Mouse (Mus musculus) heart, postnatal 25 days (tissue): ENCODE measurements at regions not wholly inside any gene's neighbourhood (a gene's known extent, or its start where the extent isn't known, plus 50 kb on each side); places are given as distances from the start of the nearest gene placed in this dataset.
A peak's percentile ranks its signal among the peaks of the same experiment; 100 is the strongest.

Experiments used
- DNase-seq: peaks from one replicate; pipeline ENCODE4 v3.0.0; 2022; ENCODE audit warnings: low spot score
- intact Hi-C: fragments of 180-260 bp; cut with DNase I; formaldehyde crosslinking; loops from one replicate; pipeline ENCODE4 v1.15.1; 2025

- intact Hi-C loops: no loop called here
- DNase-seq: no peak
Measured at GRCm38 (mm10) chr6:140304105-140304504, 119.7 kb upstream of the Plekha5 start.

DNA sequence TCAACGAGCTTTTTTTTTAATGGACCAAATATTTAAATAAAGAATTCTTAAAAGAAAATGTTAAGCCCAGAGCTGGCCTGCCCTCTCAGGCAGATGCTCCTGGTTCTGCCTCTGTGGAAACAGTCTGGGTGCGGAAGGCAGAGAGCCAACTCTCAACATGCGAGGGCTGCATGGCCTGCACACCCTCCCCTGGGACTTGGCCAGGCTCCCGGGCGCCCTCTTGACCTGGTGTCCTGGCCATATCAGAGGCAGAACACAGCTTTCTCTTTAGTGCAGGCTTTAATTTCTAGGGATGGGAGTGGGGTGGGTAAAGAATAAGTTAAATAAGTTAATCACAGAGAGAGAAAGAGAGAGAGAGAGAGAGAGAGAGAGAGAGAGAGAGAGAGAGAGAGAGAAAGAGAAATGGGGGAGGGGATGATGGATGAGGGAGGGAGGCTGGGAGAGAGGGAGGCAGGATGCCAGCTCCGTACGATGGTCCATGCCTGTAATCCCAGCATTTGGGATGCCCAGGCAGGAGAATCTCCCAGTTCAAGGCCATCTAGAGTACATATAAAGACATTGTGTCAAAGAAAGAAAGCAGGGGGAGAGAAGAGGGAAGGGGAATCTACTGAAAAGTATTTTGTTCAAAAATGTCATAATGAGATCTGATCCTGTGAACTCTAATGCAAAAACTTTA is 123.2 kb upstream of the Plekha5 start:
- intact Hi-C loops: no loop called here
- peak; percentile 35 for DNase-seq

- DNase-seq: no peak
- intact Hi-C loops: no loop called here
Measured at GRCm38 (mm10) chr6:140299653-140300052, 124.2 kb upstream of the Plekha5 start.

- intact Hi-C loops: no loop called here
- DNase-seq: no peak
Measured at GRCm38 (mm10) chr6:140297969-140298554, 125.8 kb upstream of the Plekha5 start.

GRCm38 (mm10) chr6:140297561-140297960 is 126.3 kb upstream of the Plekha5 start:
- intact Hi-C loops: no loop called here
- DNase-seq: no peak

DNA sequence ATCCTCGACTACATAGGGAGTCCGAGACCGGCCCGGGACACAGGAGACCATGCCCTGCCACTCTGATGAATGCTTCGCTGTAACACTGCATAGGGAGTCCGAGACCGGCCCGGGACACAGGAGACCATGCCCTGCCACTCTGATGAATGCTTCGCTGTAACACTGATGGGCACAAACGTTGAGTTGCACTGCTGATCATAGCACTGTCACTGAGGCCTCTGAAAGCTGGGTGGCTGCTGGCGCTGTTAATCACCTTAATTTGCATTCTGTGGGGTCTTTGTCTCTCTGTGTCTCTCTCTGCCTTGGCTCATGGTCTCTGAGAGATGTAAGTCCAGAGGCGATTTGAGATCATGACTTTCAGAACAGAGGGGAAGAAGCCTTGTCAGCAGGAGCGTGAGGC is 133.7 kb upstream of the Plekha5 start:
- DNase-seq: no peak
- intact Hi-C loops: no loop called here

GRCm38 (mm10) chr6:140288799-140289198 is 135.1 kb upstream of the Plekha5 start:
- intact Hi-C loops: no loop called here
- no peak for DNase-seq

- DNase-seq: no peak
- intact Hi-C loops: no loop called here
Measured at GRCm38 (mm10) chr6:140282285-140282577, 141.6 kb upstream of the Plekha5 start.

DNA sequence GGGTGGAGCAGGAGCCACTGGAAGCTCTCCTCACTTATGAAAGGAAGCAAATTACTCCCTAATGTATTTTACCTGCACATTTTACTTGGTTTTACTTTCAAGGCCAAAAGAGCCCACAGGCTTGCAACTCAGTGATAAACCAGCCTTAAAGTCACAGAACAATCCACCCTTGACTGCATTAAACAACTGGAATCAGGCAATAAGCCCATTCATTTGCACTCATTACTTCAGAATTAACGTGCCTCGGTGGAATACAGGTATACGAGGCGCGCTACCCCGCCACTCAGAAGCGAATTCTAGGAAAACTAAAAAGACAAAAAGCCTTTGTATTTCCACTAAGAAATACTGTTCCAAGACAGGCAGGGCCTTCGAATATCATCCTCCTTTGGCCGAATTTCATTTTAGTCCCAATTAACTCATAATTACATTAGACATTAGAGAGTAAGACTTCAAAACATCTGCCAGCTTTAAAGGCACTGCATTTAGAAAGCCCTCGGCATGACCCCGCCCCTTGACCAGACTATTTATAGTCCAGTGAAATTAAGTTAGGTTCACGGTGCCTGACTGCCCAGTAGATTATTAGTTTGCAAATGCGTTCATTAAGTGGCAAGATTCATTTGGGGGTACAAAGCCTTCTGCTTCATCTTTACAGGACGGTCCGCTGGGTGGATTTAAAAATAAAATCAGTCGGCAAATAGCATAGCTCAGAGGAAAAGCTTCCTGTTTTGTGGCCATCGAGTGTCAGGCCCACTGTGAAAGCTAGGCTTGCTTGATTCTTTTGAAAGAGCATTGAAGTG is 142.2 kb upstream of the Plekha5 start:
- intact Hi-C loops: no loop called here
- no peak for DNase-seq

GRCm38 (mm10) chr6:140280817-140281475 is 142.9 kb upstream of the Plekha5 start:
- intact Hi-C loops: no loop called here
- DNase-seq: no peak

DNA sequence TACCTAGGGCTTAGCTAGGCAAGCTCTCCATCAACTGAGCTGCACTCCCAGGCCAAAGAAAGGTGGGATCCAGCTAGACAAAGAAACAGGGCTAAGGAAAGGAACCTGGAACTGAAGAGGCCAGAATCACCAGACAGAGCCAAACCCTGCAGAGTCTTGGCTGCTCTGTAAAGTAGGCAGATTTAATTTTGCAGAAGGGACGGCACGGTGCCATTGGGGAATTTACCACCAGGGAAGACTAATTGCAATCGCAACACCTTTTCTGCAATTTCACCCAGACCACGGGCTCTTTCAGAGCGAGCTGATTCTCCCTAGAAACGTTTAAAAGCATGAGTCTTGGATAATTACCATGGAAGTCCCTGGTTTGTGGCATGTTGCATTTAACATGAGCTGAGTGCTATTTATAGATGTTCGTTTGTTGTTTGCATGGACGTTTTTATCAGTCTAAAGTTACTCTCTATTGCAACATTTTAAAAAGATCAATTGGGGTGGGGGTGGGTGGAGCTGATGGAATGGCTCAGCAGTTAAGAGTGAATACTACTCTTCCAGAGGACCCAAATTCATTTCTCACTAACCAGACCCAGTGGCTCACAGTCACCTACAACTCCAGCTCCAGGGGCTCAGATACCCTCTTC is 144.0 kb upstream of the Plekha5 start:
- intact Hi-C loops: no loop called here
- no peak for DNase-seq

GRCm38 (mm10) chr6:140278750-140279149 is 145.1 kb upstream of the Plekha5 start:
- intact Hi-C loops: no loop called here
- DNase-seq: no peak

DNA sequence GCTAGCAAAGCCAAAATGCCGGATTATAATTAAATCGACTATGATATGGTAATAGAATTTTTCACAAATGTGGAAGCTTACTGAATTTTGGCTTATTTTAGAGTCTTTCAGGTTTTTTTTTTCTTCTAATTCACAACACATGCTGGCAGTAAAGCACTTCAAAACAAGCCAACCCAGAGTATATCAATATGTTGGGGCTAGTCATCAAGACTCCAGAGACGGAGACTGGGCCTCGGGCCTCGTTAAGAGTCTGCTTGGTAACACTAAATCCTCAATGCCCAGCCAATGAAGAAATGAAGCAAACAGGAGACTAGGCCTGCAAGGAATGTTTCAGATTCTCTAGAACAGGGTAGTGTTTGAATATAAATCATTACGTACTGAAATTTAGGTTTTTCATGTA is 153.3 kb upstream of the Plekha5 start:
- DNase-seq: no peak
- intact Hi-C loops: no loop called here

DNA sequence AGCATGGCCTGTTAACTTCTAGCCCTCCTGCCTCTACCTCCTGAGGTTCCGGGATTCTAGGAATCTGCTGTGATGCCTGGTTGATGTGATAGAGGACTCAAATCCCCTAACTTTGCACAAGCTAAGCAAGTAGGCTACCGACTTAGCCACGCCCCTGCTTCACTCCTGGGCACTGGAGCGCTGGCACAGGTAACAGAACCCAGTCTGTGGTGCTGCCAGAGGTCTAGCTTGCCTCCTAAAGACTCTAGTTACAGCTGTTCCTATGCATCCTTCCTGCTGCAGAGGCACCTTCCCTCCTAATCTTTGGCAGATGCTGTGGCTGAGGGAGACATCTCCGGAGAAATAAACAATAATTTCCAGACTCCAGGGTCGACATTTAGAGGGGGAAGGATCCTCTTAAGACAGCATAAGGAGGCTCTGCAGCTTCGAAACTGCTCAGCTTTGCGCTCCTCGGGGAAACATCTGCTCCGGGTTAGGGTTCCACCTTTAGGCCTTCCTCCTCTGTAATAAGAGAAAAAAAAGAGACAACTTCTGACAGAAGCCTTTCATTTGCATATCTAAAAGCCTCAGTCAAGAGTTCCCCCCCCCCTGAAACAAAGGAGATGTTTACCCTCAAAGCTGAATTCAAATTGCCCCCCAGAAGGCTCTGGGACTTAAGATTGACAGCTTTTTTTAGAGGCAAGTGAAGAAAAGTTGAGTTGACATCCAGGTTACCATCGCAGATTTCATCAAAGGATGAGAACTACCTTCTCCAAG is 155.4 kb upstream of the Plekha5 start:
- DNase-seq: no peak
- intact Hi-C loops: no loop called here

- intact Hi-C loops: no loop called here
Measured at GRCm38 (mm10) chr6:140263920-140264319, 159.9 kb upstream of the Plekha5 start.

GRCm38 (mm10) chr6:140261813-140262212 is 162.0 kb upstream of the Plekha5 start:
- intact Hi-C loops: no loop called here

More at GRCm38 (mm10) chr6:140263920-140264319, 159.9 kb upstream of the Plekha5 start:
- no peak for DNase-seq

GRCm38 (mm10) chr6:140258761-140259160 is 165.1 kb upstream of the Plekha5 start:
- DNase-seq: no peak
- intact Hi-C loops: no loop called here

More at GRCm38 (mm10) chr6:140261813-140262212, 162.0 kb upstream of the Plekha5 start:
- DNase-seq: no peak

GRCm38 (mm10) chr6:140258101-140258500 is 165.8 kb upstream of the Plekha5 start:
- intact Hi-C loops: no loop called here
- DNase-seq: no peak

GRCm38 (mm10) chr6:140251527-140251926 is 172.3 kb upstream of the Plekha5 start:
- intact Hi-C loops: no loop called here
- DNase-seq: no peak
